Mouse (Mus musculus) C2C12 (cell line): Measurements from ENCODE around the gene Trpv4.

Source experiments
- CEBPB ChIP-seq: IDR thresholded peaks from one replicate; pipeline ENCODE4 v1.6.1; 2011; ENCODE audit warnings: low read depth, mild to moderate bottlenecking, control low read depth, moderate library complexity
- CTCF ChIP-seq: IDR thresholded peaks from one replicate; pipeline ENCODE4 v1.5.1; 2011; ENCODE audit not compliant: control insufficient read depth, insufficient read depth, insufficient read length
- FOSL1 ChIP-seq: IDR thresholded peaks from one replicate; pipeline ENCODE4 v1.8.0; 2011; ENCODE audit warnings: mild to moderate bottlenecking, low read length; ENCODE audit not compliant: poor library complexity, insufficient read depth, severe bottlenecking
- MAX ChIP-seq: IDR thresholded peaks from one replicate; pipeline ENCODE4 v1.6.1; 2011; ENCODE audit warnings: mild to moderate bottlenecking, control low read depth
- MYOD1 ChIP-seq: IDR thresholded peaks from one replicate; pipeline ENCODE4 v1.6.1; 2011; ENCODE audit warnings: low read depth; ENCODE audit not compliant: control insufficient read depth, insufficient read length
- MYOG ChIP-seq: IDR thresholded peaks from one replicate; pipeline ENCODE4 v1.6.1; 2011; ENCODE audit not compliant: control insufficient read depth, insufficient read length; ENCODE audit errors: extremely low read depth
- USF1 ChIP-seq: IDR thresholded peaks from one replicate; pipeline ENCODE4 v1.6.1; 2011; ENCODE audit warnings: low read depth, mild to moderate bottlenecking, control low read depth, moderate library complexity

- TF ChIP-seq CTCF (no peak), FOSL1 (no peak), MAX (no peak), MYOG (no peak), CEBPB (no peak), MYOD1 (no peak), USF1 (no peak)
These were observed 9.4 kb downstream of the Trpv4 start for GRCm38 (mm10) chr5:114648728-114649311.
